Mouse (Mus musculus) WW6 (cell line): ENCODE measurements around the gene Gm20716.
"Not testable (repeated sequence)": the region's sequence is repeated elsewhere in the genome, so short reads cannot be mapped to it uniquely, and the experiment has no call there.

Experiments
- DNase-seq: peaks from one replicate; pipeline ENCODE4 v3.0.0-alpha.2; 2013; ENCODE audit warnings: low read depth, low spot score

The Gm20716 gene

GRCm38 (mm10) chr2:168166750-168167460 lies 63.3 kb downstream of the Gm20716 start:
- no peak for DNase-seq

- no peak for DNase-seq
These were observed 68.2 kb downstream of the Gm20716 start for GRCm38 (mm10) chr2:168161978-168162377.

GRCm38 (mm10) chr2:168161514-168161971 lies 68.6 kb downstream of the Gm20716 start:
- no peak for DNase-seq

- no peak for DNase-seq
These were observed 69.7 kb downstream of the Gm20716 start for GRCm38 (mm10) chr2:168160370-168160930.

- no peak for DNase-seq
These were observed 71.1 kb downstream of the Gm20716 start for GRCm38 (mm10) chr2:168158911-168159711.

GRCm38 (mm10) chr2:168157974-168158373 lies 72.2 kb downstream of the Gm20716 start:
- not testable (repeated sequence) for DNase-seq

GRCm38 (mm10) chr2:168156361-168156760 lies 73.8 kb downstream of the Gm20716 start:
- DNase-seq = no peak

- no peak for DNase-seq
These were observed 74.5 kb downstream of the Gm20716 start for GRCm38 (mm10) chr2:168155666-168156065.

GRCm38 (mm10) chr2:168154090-168154881 lies 75.9 kb downstream of the Gm20716 start:
- peak; percentile 99 for DNase-seq

GRCm38 (mm10) chr2:168149241-168149640 lies 80.9 kb downstream of the Gm20716 start:
- no peak for DNase-seq

GRCm38 (mm10) chr2:168147722-168148432 lies 82.3 kb downstream of the Gm20716 start:
- no peak for DNase-seq

- DNase-seq = no peak
These were observed 84.7 kb downstream of the Gm20716 start for GRCm38 (mm10) chr2:168145437-168145836.

- DNase-seq = no peak
These were observed 86.4 kb downstream of the Gm20716 start for GRCm38 (mm10) chr2:168143794-168144193.

GRCm38 (mm10) chr2:168137161-168137560 lies 93.0 kb downstream of the Gm20716 start:
- DNase-seq = no peak
